Mouse (Mus musculus): ENCODE data around the gene Fbxl8.
"Not testable (repeated sequence)": the region's sequence is repeated elsewhere in the genome, so short reads cannot be mapped to it uniquely, and the experiment has no call there.

Fbxl8 gene

GRCm38 (mm10) chr8:105281821-105282220 lies 17.4 kb downstream of the Fbxl8 start:
- no peak for DNase-seq (ENCODE audit: low read depth, low spot score)

GRCm38 (mm10) chr8:105282239-105282638 lies 17.8 kb downstream of the Fbxl8 start:
- DNase-seq (ENCODE audit: low read depth, low spot score) = no peak

DNA sequence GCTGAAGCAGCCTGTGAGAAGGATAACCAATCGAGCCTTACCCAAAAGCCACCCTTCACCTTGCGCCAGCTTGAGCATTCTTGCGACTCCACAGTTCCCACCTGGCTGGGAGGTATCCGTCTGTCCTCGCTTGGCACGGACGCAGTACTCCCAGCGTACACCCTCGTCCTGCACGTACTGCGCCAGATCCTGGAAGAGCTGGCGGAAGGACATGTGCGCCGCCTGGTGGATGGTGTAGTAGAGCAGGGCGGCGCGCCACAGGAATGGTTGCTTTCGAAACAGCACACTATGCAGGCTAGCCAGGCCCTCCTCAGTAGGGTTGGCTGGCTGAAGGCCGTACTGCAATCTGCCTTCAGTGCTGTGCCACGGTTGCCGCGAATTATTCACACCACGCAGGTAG lies 18.6 kb downstream of the Fbxl8 start:
- DNase-seq (ENCODE audit: low read depth, low spot score) = peak; percentile 45

DNA sequence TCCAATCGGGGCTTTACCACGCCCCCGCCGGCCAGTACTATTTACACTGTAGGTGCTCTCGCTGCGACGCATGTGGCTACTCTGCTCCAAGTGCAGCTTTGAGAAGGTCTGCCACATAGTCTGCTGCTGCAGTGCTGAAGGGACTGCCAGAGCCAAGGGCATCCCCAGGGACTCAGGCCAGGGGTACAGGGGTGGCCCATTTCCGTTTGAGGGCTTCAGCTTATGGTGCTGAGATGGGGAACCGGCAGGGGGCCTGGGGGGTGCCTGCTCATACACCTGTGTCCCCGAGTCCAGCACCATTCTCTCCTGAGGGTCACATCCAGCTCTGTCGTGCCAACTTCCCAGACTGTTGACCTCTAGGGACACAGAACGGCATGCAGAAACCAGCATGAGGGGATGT lies 21.1 kb downstream of the Fbxl8 start:
- DNase-seq (ENCODE audit: low read depth, low spot score) = no peak

DNA sequence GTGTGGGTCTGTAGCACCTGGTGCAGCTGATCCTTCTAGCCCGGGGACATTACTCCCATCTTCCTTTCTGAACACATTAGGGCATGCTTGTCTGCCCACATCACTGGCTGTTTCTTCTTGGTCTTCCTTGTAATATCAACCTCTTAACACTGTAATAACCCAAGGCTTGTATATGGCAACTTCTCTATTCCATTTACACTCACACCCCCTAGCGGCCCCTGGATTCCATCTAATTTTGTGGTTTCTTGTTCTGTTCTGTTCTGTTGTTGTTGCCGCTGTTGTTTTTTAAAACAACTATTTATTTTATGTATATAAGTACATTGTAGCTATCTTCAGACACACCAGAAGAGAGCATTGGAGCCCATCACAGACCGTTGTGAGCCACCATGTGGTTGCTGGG lies 22.5 kb downstream of the Fbxl8 start:
- DNase-seq (ENCODE audit: low read depth, low spot score) = peak; percentile 61

GRCm38 (mm10) chr8:105288231-105288630 lies 23.8 kb downstream of the Fbxl8 start:
- DNase-seq (ENCODE audit: low read depth, low spot score) = peak; percentile 72

DNA sequence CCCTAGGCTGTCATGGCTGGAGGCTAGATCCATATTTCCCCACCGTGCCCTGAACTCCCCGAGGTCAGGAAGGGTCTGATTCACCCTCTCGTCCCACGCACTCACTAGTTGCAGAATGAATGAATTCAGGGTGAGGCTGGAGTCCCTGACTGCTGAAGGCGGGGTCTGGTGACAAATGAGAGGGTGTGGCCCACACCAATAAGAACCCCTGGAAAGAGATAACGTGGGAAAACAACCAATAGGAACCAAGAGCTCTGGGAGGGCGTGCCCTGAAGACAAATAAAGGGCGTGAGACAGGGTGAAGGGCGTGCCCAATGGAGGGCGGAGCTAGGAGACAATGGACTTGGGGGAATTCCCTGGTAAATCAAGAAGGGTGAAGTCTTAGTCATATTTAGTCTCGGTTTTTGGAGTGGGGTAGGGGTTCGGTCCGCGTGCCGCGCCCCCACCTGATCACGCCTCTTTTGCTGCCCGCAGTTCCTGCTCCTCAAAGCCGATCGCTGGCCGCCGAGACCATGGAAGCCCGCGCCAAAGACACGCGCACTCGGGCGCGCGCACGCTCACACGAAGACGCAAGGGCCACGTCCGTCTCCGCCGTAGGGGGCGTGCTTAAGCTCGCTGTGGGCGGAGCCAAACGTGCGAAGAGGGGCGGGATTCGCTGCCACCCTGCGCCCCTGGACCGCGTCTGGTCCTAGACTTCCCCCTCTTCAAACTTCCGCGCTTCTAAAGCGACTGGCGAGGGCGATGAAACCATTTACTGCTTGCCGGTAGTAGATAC lies 24.7 kb downstream of the Fbxl8 start:
- DNase-seq (ENCODE audit: low read depth, low spot score) = peak; percentile 100

DNA sequence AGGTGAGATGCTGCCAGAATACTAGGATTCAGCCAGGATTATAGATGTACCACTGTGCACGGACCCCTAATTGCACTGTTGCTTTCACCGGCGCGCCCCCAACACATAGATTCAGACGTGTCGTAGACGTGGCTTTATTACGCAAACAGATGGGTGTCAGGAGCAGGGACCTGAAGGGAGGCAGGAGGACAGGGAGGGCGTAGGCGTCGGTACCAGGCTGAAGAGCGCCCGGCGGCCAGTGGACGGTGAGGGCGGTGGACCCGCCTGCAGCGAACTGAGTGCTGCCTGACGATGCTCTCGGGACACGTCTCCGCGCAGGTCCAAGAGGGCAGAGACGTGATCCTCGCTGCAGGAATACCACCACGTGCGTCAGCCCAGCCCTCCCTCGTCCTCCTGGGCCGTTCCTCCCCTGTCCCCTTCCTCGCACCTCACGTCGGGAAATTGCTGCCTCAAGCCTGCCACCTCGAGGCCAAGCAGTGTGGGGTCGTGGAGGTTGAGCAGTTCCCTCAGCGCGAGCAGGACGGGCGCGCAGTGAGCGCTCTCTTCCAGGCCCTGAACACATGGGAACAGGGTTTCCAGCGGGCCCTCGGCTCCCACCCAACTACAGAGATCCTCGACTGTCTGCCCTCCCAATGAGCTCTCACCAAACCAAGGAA lies 25.5 kb downstream of the Fbxl8 start, which contains the start of gene 4931428F04Rik:
4931428F04Rik (minus strand) TSS at position 60 of the 656 bp plus-strand sequence.
- DNase-seq (ENCODE audit: low read depth, low spot score) = no peak

DNA sequence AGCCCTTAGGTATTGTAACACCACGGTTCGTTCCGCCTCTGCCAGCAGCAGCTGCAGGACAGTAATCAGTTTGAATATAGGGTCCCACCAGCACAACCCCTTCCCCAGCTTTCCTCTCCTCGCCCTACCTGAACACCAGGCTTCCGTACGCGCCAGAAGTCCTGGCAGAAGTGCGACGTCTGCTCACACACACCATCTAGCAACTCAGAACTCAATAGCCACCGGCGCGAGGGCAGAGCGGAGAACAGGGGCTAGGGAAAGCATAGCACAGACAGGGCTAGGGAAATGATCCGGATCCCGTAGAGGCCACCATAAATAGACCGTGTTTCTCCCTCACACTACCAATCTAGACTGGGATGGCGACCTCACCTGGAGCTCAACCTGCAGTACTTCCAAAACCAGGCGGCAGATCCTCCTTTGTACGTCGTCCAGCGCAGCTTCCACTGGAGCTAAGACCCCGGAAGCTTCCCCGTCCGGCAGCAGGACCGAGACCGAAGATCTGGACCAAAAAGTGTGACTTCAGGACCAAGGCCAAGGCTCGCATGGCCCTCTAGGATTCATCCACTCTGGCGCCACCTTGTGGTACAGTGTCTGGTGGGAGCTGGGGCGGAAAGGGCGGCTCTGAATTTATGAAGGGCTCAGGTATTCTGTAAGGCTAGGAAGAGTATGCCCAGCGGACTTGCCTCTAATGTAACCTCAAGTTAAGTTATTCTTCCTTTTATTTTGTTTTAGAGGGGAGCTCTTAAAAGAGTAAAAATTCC lies 26.3 kb downstream of the Fbxl8 start:
- peak; percentile 88 for DNase-seq (ENCODE audit: low read depth, low spot score)

- DNase-seq (ENCODE audit: low read depth, low spot score) = not testable (repeated sequence)
Measured at GRCm38 (mm10) chr8:105291364-105291763, 26.9 kb downstream of the Fbxl8 start.

- DNase-seq (ENCODE audit: low read depth, low spot score) = peak; percentile 54
Measured at GRCm38 (mm10) chr8:105291802-105292201, 27.4 kb downstream of the Fbxl8 start.

GRCm38 (mm10) chr8:105292471-105292870 lies 28.0 kb downstream of the Fbxl8 start:
- peak; percentile 84 for DNase-seq (ENCODE audit: low read depth, low spot score)

DNA sequence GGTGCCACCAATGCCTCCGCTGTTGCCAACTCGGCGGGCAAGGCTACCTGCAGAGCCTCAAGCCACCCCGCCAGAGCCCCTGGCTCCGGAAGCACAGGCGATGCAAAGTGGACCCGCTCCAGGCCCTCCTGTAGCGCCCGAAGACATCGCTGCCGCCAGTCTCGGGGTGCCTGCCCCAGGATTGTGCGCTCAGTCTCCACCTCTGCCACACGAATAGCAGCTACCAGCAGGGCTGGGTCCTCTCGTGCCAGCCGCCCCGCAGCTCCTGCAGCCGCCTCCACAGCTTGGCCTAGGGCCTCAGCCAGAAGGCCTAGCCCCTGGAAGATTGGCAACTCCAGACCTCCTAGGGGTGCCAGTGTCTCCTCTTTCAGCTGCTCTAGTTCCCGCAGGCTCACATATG lies 29.0 kb downstream of the Fbxl8 start:
- no peak for DNase-seq (ENCODE audit: low read depth, low spot score)

DNA sequence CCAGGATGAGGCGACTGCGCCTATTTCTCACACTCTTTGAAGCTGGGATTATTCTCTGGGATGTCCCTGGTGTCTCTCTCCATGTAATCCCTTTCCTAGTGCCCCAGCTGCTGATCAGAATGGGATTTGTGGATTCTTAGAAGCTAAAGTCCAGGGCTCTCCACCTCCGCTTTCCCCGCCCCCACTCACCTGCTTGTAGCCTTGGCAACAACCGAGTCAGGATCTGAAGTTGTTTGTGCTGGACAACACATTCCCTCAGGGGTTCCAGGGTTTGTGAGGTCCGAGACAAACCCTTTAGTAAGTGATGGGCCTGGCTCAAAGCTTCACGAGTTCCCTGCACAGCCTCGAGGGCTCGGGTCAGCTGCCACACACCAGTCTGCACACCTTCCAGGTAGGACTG lies 30.3 kb downstream of the Fbxl8 start:
- DNase-seq (ENCODE audit: low read depth, low spot score) = no peak

GRCm38 (mm10) chr8:105295256-105295655 lies 30.8 kb downstream of the Fbxl8 start:
- DNase-seq (ENCODE audit: low read depth, low spot score) = no peak

DNA sequence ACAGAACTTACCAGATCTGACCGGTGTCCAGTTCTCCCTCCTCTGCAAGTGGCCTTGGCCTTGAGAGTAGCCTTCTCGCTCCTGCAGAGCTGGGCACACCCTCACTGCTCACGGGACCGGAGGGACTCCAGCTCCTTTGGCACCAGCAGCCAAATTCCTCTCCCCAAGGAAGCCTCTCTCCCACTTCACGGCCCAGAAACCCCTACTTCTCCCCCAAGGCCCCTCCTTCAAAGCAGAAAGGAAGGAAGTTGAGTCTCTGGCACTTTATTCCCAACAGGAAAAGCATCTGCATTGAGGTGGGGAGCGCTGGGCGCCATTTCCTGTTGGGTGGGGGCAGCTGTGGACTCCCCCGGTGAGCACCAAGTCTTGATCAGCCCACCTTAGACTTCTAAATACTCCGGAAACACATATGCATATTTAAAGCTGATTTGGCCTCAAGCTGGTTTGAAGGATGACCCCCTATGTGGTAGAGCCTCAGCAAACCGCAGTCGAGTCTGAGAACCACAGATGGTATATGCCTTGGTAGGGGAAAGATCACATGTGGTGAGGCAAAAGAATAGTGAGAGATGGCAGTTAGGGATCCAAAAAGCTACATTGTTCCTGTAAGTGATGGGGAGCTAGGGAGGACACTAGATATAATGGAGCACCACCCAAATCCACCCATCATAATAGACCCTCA lies 31.6 kb downstream of the Fbxl8 start, which contains the start of gene Exoc3l:
Exoc3l (minus strand) TSS at position 207 of the 679 bp plus-strand sequence.
- DNase-seq (ENCODE audit: low read depth, low spot score) = no peak

- peak; percentile 97 for DNase-seq (ENCODE audit: low read depth, low spot score)
Measured at GRCm38 (mm10) chr8:105297511-105298192, 33.2 kb downstream of the Fbxl8 start, which contains the start of gene E2f4. TSS of gene E2f4 (plus strand) at chr8:105297663.

DNA sequence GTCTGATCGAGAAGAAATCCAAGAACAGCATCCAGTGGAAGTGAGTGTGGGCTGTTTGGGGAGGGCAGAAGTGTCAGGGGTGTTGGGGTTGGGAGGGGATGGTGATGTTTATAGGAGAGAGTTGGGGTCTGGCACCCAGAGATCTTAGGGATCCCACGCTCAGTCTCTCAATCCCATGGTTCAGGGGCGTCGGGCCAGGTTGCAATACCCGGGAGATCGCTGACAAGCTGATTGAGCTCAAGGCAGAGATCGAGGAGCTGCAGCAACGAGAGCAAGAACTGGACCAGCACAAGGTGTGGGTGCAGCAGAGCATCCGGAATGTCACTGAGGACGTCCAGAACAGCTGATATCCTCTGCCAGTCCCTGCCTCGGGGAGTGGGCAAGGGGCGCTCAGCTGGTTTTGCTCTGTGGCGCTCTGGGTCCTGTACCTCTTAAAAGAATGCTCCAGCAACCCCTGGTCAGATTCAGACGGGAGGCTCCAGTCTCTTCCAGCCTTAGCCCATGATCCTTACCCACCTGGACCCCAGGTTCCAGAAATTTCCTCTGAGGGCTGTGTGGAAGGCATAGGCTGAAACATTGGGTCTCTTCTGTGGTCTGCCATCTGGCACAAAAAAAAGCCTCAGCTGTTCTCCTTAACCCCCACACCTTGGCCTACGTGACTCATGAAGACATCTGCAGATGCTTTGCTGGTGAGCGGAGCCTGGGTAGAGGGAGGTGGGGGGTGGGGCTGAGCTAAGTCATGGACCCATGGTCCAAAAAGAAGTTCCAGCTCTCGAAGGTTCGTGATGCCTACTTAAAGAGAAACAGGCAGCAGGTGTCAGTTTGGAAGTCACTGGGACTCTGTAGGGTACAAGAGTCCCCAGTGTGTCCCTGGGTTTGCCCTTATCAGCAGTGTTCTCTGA lies 34.2 kb downstream of the Fbxl8 start:
- peak; percentile 73 for DNase-seq (ENCODE audit: low read depth, low spot score)

DNA sequence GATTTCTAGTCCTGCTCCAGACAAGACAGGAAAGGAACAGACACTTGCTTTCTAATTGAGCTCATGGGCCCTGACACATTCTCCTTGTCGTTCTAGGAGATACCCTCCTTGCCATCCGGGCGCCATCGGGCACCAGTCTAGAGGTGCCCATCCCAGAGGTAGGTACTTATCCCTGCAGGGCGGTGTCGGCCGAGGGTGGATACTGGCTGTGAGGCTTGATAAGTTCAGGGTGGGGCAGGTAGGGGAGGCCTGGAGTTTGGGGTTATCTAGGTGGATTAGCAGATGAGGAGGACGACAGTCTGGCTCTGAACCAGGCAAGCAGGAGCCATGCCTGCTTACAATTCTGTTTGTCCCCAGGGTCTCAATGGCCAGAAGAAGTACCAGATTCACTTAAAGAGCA lies 35.5 kb downstream of the Fbxl8 start:
- no peak for DNase-seq (ENCODE audit: low read depth, low spot score)

DNA sequence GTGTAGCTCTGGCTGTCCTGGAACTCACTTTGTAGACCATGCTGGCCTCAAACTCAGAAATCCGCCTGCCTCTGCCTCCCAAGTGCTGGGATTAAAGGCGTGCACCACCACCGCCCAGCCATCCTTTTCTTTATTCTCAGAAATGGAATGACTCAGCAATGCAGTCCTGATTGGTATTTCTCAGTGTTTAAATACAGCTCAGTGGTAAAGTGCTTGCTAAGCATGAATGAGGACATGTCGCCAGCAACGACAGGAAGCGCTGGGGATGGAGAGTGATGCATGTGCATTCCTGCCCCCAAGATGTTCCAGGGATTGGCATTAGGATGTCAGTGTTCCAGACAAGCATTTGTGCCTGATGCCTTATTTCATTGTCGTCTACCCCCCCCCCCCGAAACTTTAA lies 38.9 kb downstream of the Fbxl8 start:
- DNase-seq (ENCODE audit: low read depth, low spot score) = peak; percentile 62
